ENCODE assay signal across 8 mouse cellular contexts in genomic region chr12:55079726-55080600, GRCm38 (mm10). TPM values are rescaled to one million over a fixed set of nuclear protein-coding genes. Genes with fewer than 3 reads are reported as not detected.
DNase-seq lines count a peak whose midpoint lies in the region; ATAC-seq lines count a peak whose summit lies in the region.
"Not testable (repeated sequence)": the region's sequence is repeated elsewhere in the genome, so short reads cannot be mapped to it uniquely, and the experiment has no call there.

Gene 2700097O09Rik (minus strand): TSS chr12:55080110.
Gene Srp54a (plus strand): TSS chr12:55080262.

- peak within 1 kb of the TSS; percentile 57 for H3K4me3 ChIP-seq in hindbrain, embryonic 16.5 days (ENCODE audit: low read length)
- peak within 1 kb of the TSS; percentile 68 for H3K4me3 ChIP-seq in macrophage (ENCODE audit: inconsistent target)

- peak within 1 kb of the TSS; percentile 68 for H3K9ac ChIP-seq in hindbrain, embryonic 16.5 days (ENCODE audit: low read depth, low read length)

- H3K4me2 ChIP-seq in hindbrain, embryonic 16.5 days (ENCODE audit: low read length), result peak within 1 kb of the TSS; percentile 63

- H3K9me3 ChIP-seq in hindbrain, embryonic 16.5 days (ENCODE audit: control insufficient read depth, low read length), result not testable (repeated sequence)

- not testable (repeated sequence) for H3K4me1 ChIP-seq in hindbrain, embryonic 16.5 days (ENCODE audit: control insufficient read depth, insufficient read depth, low read depth, low read length)

- peak; percentile 94 for DNase-seq in T-cell, adult 2 months (ENCODE audit: low spot score)
- peak; percentile 89 to 92 for DNase-seq in cerebellum, postnatal 36 days
- DNase-seq in gastrocnemius, adult 18-20 months (ENCODE audit: low spot score), result peak; percentile 93
- DNase-seq in left cerebral cortex, adult 18-20 months (ENCODE audit: low spot score in 2 of 2), result peak; percentile 88 to 92
- DNase-seq in right cerebral cortex, adult 18-20 months, result peak; percentile 94
- DNase-seq in urinary bladder, postnatal 10 days (ENCODE audit: low spot score), result peak; percentile 67

- H3K36me3 ChIP-seq in hindbrain, embryonic 16.5 days (ENCODE audit: control insufficient read depth, insufficient read depth, low read length); macrophage (ENCODE audit: inconsistent target): not testable (repeated sequence)

- peak; percentile 98 for ATAC-seq in hindbrain, embryonic 16.5 days

- H3K27me3 ChIP-seq in hindbrain, embryonic 16.5 days (replicated peaks; ENCODE audit: control insufficient read depth, insufficient read depth, low read length), result not testable (repeated sequence)

- H3K27ac ChIP-seq in hindbrain, embryonic 16.5 days (ENCODE audit: low read depth, low read length), result peak within 1 kb of the TSS; percentile 83
- peak within 1 kb of the TSS; percentile 51 for H3K27ac ChIP-seq in macrophage

- peaks cover 63% of the 10 kb centered on the region for H3K79me2 ChIP-seq in macrophage (ENCODE audit: inconsistent target)

- under 1% methylated on average over 58 of the region's 60 CpGs for WGBS in hindbrain, embryonic 16.5 days
- WGBS in macrophage (ENCODE audit: missing documents), result 0% methylated on average over 47 of the region's 60 CpGs

RNA-seq across cellular contexts. Expression of gene 2700097O09Rik, which starts in this region (rescaled TPM):
- 1 to 10 TPM; 7.4 to 7.8 TPM for total RNA-seq in gastrocnemius, adult 18-20 months (2021)
- polyA plus RNA-seq in hindbrain, embryonic 16.5 days (2015; fragmentation: Nextera tagmentation; extraction: Ambion mirVana), result 31.9 and 33.0 TPM in 2 replicates
- total RNA-seq in left cerebral cortex, adult 18-20 months (2021), result 1 to 10 TPM; 8.2 to 8.8 TPM
- 10 to 100 TPM in 18 of 26 experiments, 1 to 10 TPM in 8; 3.8 to 39.1 (median 17.9) TPM for total RNA-seq in macrophage (2018; cell fraction: chromatin; rRNA removed)
- total RNA-seq in macrophage (2018; cell fraction: cytosol; rRNA removed), result 1 to 10 TPM; 1.7 to 4.8 (median 3.1) TPM
- 10 to 100 TPM in 16 of 26 experiments, 1 to 10 TPM in 10; 3.6 to 28.7 (median 11.7) TPM for total RNA-seq in macrophage (2018; cell fraction: nucleus; rRNA removed)
- 3.6 to 6.1 TPM (median 4.8 TPM) in 3 replicates for polyA plus RNA-seq in macrophage (2018)

RNA-seq across cellular contexts. Expression of gene Srp54a, which starts in this region (rescaled TPM):
- 10 to 100 TPM; 84.3 to 96.1 TPM for total RNA-seq in gastrocnemius, adult 18-20 months (2021)
- polyA plus RNA-seq in hindbrain, embryonic 16.5 days (2015; fragmentation: Nextera tagmentation; extraction: Ambion mirVana), result 186 and 190 TPM in 2 replicates
- 10 to 100 TPM; 86.8 to 98.7 TPM for total RNA-seq in left cerebral cortex, adult 18-20 months (2021)
- 100 to 1,000 TPM; 117 to 436 (median 178) TPM for total RNA-seq in macrophage (2018; cell fraction: chromatin; rRNA removed)
- 100 to 1,000 TPM in 2 of 26 experiments, 10 to 100 TPM in 24; 51.8 to 124 (median 77.3) TPM for total RNA-seq in macrophage (2018; cell fraction: cytosol; rRNA removed)
- 100 to 1,000 TPM in 16 of 26 experiments, 10 to 100 TPM in 10; 47.8 to 203 (median 111) TPM for total RNA-seq in macrophage (2018; cell fraction: nucleus; rRNA removed)
- 46.9 to 246 TPM (median 50.9 TPM) in 3 replicates for polyA plus RNA-seq in macrophage (2018)

Comparison
In these comparisons a context has a peak if more than half of its experiments do, and no peak if none do; other contexts are left out.
1. Peak in every context shown above with its lines: DNase-seq, ATAC-seq, H3K4me3 ChIP-seq and H3K27ac ChIP-seq.